Mouse (Mus musculus) neural tube, embryonic 12.5 days (tissue): ENCODE data around the gene Rab7b. TPM values are rescaled to one million over a fixed set of nuclear protein-coding genes. Genes with fewer than 3 reads are reported as not detected.

Experiments
- ATAC-seq: fragments of 200-750 bp; cut with Nextera tagmentation; 2 replicates; pipeline ENCODE4 v1.8.0; 2017; ENCODE audit warnings: low read depth, mild to moderate bottlenecking, moderate TSS enrichment, moderate library complexity; ENCODE audit not compliant: low FRiP score
- H3K27ac ChIP-seq: fragments of 300-500 bp; sonication (generic); 2 replicates; pipeline ENCODE4 v1.5.1; 2016
- H3K27me3 ChIP-seq: fragments of 300-500 bp; sonication (generic); replicated peaks from 2 replicates; pipeline ENCODE4 v1.6.1; 2016; ENCODE audit warnings: mild to moderate bottlenecking
- H3K36me3 ChIP-seq: fragments of 300-500 bp; sonication (generic); 2 replicates; pipeline ENCODE4 v1.6.1; 2016; ENCODE audit warnings: mild to moderate bottlenecking
- H3K4me1 ChIP-seq: fragments of 300-500 bp; sonication (generic); 2 replicates; pipeline ENCODE4 v1.6.1; 2016
- H3K4me2 ChIP-seq: fragments of 300-500 bp; sonication (generic); replicated peaks from 2 replicates; pipeline ENCODE4 v1.6.1; 2016; ENCODE audit warnings: mild to moderate bottlenecking
- H3K4me3 ChIP-seq: fragments of 300-500 bp; sonication (generic); 2 replicates; pipeline ENCODE4 v1.5.1; 2016
- H3K9ac ChIP-seq: fragments of 300-500 bp; sonication (generic); 2 replicates; pipeline ENCODE4 v1.6.1; 2016; ENCODE audit warnings: mild to moderate bottlenecking
- H3K9me3 ChIP-seq: fragments of 300-500 bp; sonication (generic); 2 replicates; pipeline ENCODE4 v1.6.1; 2016; ENCODE audit warnings: mild to moderate bottlenecking
- WGBS: fragments of 180-500 bp; shearing (Covaris S2); methylation state at CpG from one replicate; pipeline ENCODE4 v1.1.7; 2016; 5-methylcytosine and 5-hydroxymethylcytosine counted together
- polyA plus RNA-seq: library from polyadenylated mRNA; unstranded; fragments of >200 nt; fragmentation: Nextera tagmentation; extraction: Ambion mirVana; gene quantifications from 2 replicates; pipeline ENCODE4 v1.2.1, GENCODE M21; 2016

The Rab7b gene
- polyA plus RNA-seq, 1 experiment from 2014 or later, result 1.3 TPM

- no peak overlapping the region for H3K27ac ChIP-seq
- H3K27me3 ChIP-seq, result no peaks in the 10 kb centered on the region
- no peak overlapping the region for H3K4me3 ChIP-seq
- H3K9me3 ChIP-seq, result no peaks in the 10 kb centered on the region
- no peaks in the 10 kb centered on the region for H3K36me3 ChIP-seq
- WGBS, result 71% methylated on average over 4 of the region's 4 CpGs
- no peak overlapping the region for H3K4me2 ChIP-seq
- no peaks in the 10 kb centered on the region for H3K4me1 ChIP-seq
- ATAC-seq, result no peak
- no peak overlapping the region for H3K9ac ChIP-seq
Measured at GRCm38 (mm10) chr1:131723549-131723948, 35.1 kb downstream of the Rab7b start.

GRCm38 (mm10) chr1:131726586-131726985 lies 38.1 kb downstream of the Rab7b start:
- no peaks in the 10 kb centered on the region for H3K9me3 ChIP-seq
- no peak overlapping the region for H3K4me3 ChIP-seq
- no peak overlapping the region for H3K9ac ChIP-seq
- 80% methylated on average over 6 of the region's 6 CpGs for WGBS
- no peak for ATAC-seq
- H3K36me3 ChIP-seq, result no peaks in the 10 kb centered on the region
- no peak overlapping the region for H3K4me2 ChIP-seq
- no peaks in the 10 kb centered on the region for H3K27me3 ChIP-seq
- no peak overlapping the region for H3K27ac ChIP-seq
- H3K4me1 ChIP-seq, result no peaks in the 10 kb centered on the region

GRCm38 (mm10) chr1:131730639-131731437 lies 42.3 kb downstream of the Rab7b start:
- H3K27me3 ChIP-seq, result no peaks in the 10 kb centered on the region
- H3K9me3 ChIP-seq, result no peaks in the 10 kb centered on the region
- H3K36me3 ChIP-seq, result no peaks in the 10 kb centered on the region
- no peak overlapping the region for H3K9ac ChIP-seq
- ATAC-seq, result no peak
- no peak overlapping the region for H3K27ac ChIP-seq
- no peak overlapping the region for H3K4me2 ChIP-seq
- no peak overlapping the region for H3K4me3 ChIP-seq
- H3K4me1 ChIP-seq, result no peaks in the 10 kb centered on the region
- WGBS, result 85% methylated on average over 12 of the region's 12 CpGs

DNA sequence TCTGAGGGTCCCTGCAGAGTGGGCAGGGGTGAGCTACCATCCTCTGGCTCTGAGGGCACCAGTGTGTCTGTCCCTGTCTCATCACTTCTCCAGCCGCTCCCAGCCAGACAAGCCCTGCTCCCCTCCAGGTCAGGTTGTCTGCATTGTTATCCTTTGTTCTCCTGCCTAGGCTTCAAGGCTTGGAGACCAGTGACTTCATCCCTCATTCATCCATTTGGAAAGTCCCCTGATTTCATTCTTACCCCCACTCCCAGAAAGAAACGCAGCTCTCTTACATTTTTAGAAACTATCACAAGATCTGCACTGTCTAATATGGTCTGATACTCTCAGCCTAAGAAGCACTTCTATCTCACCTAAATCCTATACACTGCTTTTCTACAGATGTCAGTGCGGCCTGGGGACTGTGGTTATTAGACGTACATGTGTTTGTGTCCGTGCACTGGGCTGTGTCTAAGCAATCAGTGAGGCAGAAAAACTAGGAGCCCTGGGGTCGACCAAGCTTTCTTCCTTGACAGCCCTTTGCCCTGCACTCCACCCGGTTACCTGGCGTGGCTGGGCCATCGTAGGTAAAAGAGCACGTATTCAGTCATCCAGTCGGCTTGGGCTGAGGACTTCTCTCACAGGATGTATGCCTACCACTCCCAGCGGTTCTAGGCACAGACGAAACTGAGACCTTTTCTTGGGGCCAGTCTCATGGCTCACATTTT lies 45.1 kb downstream of the Rab7b start:
- 62% methylated on average over 13 of the region's 13 CpGs for whole genome bisulfite sequencing
- no peaks in the 10 kb centered on the region for H3K9me3 ChIP-seq
- no peak for ATAC-seq
- no peak overlapping the region for H3K9ac ChIP-seq
- H3K36me3 ChIP-seq, result no peaks in the 10 kb centered on the region
- no peak overlapping the region for H3K4me2 ChIP-seq
- no peak overlapping the region for H3K27ac ChIP-seq
- H3K4me1 ChIP-seq, result no peaks in the 10 kb centered on the region
- H3K4me3 ChIP-seq, result no peak overlapping the region
- H3K27me3 ChIP-seq, result no peaks in the 10 kb centered on the region

DNA sequence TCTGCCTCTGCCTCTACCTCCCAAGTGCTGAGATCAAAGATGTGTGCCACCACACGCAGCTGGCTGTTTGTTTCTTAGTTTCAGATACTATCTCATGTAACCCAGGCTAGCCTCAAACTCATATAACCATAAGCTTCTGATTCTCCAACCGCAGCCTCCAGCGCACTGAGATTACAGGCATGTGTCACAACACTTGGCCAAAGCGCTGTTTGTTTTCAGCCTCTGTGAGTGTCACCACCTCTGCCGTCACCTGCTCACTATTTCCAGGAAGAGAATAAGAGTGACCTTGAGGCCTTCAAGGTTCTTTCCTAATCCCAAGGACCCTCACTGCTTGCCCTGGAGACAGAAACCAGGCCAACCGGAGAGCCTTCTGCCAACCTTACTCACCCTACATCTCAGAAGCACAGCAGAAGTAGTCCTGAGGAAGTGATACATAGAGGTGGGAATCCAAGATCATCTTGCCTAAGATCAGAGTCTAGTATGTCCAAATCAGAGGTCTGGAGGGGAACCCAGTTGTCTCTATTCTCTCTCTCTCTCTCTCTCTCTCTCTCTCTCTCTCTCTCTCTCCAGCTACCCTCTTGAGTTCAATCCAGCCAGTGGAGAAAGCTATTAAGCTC lies 46.3 kb downstream of the Rab7b start:
- Histone ChIP-seq H3K4me2 (no peak overlapping the region), H3K27me3 (no peaks in the 10 kb centered on the region), H3K9ac (no peak overlapping the region), H3K36me3 (no peaks in the 10 kb centered on the region), H3K4me3 (no peak overlapping the region), H3K4me1 (no peaks in the 10 kb centered on the region), H3K27ac (no peak overlapping the region), H3K9me3 (no peaks in the 10 kb centered on the region)
- no peak for ATAC-seq
- WGBS, result 93% methylated on average over 6 of the region's 6 CpGs

DNA sequence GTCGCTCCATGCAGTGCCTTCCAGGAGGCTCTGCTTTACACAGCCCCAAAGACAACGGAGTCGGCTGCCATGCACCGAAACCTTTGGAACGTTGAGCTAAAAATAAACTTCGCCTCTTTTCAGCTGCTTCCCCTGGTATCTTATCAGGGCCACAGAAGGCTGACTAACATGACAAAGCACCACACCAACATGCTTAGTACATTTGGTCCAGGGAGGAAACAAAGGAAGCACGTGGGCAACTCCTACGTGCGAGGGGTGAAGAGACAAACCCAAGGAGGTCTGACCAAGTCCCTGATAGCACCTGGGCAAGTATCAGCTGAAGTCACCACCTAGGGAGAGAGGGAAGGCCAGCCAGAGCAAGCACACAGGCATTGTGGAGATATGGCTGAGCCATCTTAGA lies 48.0 kb downstream of the Rab7b start:
- no peaks in the 10 kb centered on the region for H3K27me3 ChIP-seq
- no peak overlapping the region for H3K4me2 ChIP-seq
- H3K36me3 ChIP-seq, result no peaks in the 10 kb centered on the region
- H3K9me3 ChIP-seq, result no peaks in the 10 kb centered on the region
- no peak for ATAC-seq
- no peak overlapping the region for H3K4me3 ChIP-seq
- no peak overlapping the region for H3K9ac ChIP-seq
- H3K27ac ChIP-seq, result no peak overlapping the region
- no peaks in the 10 kb centered on the region for H3K4me1 ChIP-seq
- 92% methylated on average over 9 of the region's 9 CpGs for WGBS

DNA sequence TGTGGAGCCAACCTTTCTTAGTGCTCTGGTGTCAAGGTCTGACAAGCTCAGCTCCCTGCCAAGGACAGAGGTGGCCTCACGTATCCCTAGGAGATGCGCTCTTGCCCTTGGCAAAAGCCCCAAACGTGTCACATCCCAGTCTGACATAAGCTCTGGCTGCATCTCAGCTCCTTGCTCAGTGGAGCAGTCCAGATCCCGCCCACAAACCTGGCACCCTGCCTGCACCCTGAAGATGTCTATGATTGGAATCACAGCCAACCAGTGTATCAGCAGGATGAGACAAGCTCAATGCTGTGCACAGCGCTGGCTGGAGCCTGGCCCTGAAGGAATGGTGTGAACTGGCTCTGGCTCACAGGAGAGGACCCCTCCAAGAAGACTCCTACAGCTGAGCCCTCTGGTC lies 48.8 kb downstream of the Rab7b start:
- whole genome bisulfite sequencing, result 88% methylated on average over 5 of the region's 5 CpGs
- Histone ChIP-seq H3K27ac (no peak overlapping the region), H3K36me3 (no peaks in the 10 kb centered on the region), H3K9ac (no peak overlapping the region), H3K27me3 (no peaks in the 10 kb centered on the region), H3K4me2 (no peak overlapping the region), H3K4me3 (no peak overlapping the region), H3K9me3 (no peaks in the 10 kb centered on the region), H3K4me1 (no peaks in the 10 kb centered on the region)
- no peak for ATAC-seq

- Histone ChIP-seq H3K4me1 (no peaks in the 10 kb centered on the region), H3K9me3 (no peaks in the 10 kb centered on the region), H3K36me3 (no peaks in the 10 kb centered on the region), H3K27me3 (no peaks in the 10 kb centered on the region), H3K9ac (no peak overlapping the region), H3K4me3 (no peak overlapping the region), H3K27ac (no peak overlapping the region), H3K4me2 (no peak overlapping the region)
- 86% methylated on average over 1 of the region's 1 CpGs for WGBS
- ATAC-seq, result no peak
Measured at GRCm38 (mm10) chr1:131738760-131739159, 50.3 kb downstream of the Rab7b start.

DNA sequence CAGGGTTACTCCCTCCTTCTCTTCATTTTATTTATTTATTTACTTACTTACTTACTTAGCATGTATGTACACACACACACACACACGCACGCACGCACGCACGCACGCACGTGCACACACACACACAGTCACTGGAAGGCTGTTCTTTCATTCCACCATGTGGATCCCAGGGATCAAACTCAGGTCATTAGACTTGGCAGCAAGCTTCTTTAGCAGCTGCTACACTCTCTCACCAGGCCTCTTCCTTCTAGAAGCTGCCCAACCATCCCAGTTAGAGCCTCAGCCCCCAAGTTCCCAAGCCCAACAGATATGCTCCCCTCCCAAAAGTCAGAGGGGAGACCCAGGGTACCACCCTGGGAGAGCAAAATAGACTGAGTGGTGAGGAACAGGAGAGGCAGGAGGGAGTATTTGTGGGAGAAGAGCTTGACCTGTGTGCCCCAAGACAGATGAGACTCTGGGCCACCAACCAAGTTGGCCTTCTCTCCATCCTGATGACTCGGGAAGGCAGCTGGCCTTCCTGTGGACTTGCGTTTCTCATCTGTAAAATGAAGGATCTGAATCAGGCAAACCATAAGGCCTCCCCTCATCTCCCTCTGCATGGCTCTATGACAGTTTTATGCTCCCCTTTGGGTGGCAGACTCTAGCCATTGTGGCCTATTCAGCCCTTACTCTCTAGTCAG lies 51.1 kb downstream of the Rab7b start:
- Histone ChIP-seq H3K4me1 (no peaks in the 10 kb centered on the region), H3K9me3 (no peaks in the 10 kb centered on the region), H3K4me3 (no peak overlapping the region), H3K9ac (no peak overlapping the region), H3K27me3 (no peaks in the 10 kb centered on the region), H3K27ac (no peak overlapping the region), H3K36me3 (no peaks in the 10 kb centered on the region), H3K4me2 (no peak overlapping the region)
- 95% methylated on average over 9 of the region's 9 CpGs for WGBS
- ATAC-seq, result no peak

DNA sequence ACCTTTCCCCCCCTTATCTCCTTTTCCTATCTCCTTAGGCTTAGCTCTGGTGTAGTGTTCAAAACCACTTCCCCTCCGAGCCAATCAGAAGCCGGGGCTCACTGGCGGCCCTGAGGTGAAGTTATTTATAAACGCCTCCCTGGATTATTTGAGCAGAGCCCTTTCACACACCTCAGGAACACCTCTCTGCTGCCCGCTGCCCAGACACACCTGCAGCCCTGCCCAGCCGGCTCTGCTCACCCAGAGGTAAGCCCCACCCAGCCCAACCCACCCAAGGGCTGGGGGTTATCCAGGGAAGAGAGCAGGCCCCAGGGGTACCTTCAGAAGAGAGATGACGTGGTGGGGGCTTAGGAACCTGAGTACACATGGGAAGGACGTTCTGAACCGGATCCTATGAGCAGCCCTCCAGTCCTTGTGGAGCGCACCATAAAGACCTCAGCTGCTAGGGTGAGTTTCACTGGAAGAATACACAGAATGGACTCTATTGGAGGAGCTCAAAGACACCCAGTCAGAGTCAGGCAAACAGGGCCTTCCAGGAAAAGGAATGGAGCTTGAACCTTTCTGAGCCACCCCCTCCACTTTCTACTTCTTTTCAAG lies 55.5 kb downstream of the Rab7b start, which contains the start of gene Slc26a9:
Gene Slc26a9, plus strand, starts transcription at position 155 of the 597 bp plus-strand sequence.
- ATAC-seq, result no peak
- Histone ChIP-seq H3K4me1 (no peaks in the 10 kb centered on the region), H3K4me2 (no peak within 1 kb of the TSS), H3K9ac (no peak within 1 kb of the TSS), H3K27ac (no peak within 1 kb of the TSS), H3K27me3 (no peaks in the 10 kb centered on the region), H3K36me3 (no peaks in the 10 kb centered on the region), H3K9me3 (no peaks in the 10 kb centered on the region), H3K4me3 (no peak within 1 kb of the TSS)
- WGBS, result 71% methylated on average over 10 of the region's 10 CpGs

GRCm38 (mm10) chr1:131745391-131745790 lies 56.9 kb downstream of the Rab7b start:
- no peak overlapping the region for H3K27ac ChIP-seq
- 67% methylated on average over 5 of the region's 5 CpGs for WGBS
- H3K4me2 ChIP-seq, result no peak overlapping the region
- no peak overlapping the region for H3K4me3 ChIP-seq
- H3K27me3 ChIP-seq, result no peaks in the 10 kb centered on the region
- H3K9ac ChIP-seq, result no peak overlapping the region
- H3K4me1 ChIP-seq, result no peaks in the 10 kb centered on the region
- ATAC-seq, result no peak
- H3K36me3 ChIP-seq, result no peaks in the 10 kb centered on the region
- H3K9me3 ChIP-seq, result no peaks in the 10 kb centered on the region

DNA sequence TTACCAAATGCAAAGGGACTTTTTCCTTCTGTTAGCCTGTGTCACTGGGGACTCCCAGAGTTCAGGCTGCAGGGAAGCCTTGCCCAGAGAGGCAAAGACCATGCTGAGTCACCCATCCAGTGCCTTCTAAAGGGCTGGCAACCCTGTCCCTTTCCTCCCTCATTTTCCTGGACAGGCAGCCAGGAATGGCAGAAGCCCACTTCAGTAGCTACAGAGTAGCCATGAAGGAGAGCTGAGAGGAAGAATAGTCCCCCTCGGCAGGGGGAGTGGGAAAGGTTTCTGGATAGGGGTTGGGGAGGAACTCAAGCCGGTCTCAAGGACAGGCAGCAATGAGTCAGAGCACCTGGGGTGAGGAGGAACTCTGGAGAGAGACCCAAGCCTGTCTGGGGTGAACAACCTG lies 59.3 kb downstream of the Rab7b start:
- Histone ChIP-seq H3K27ac (no peak overlapping the region), H3K4me1 (no peaks in the 10 kb centered on the region), H3K36me3 (no peaks in the 10 kb centered on the region), H3K4me3 (no peak overlapping the region), H3K4me2 (no peak overlapping the region), H3K9ac (no peak overlapping the region), H3K27me3 (no peaks in the 10 kb centered on the region), H3K9me3 (no peaks in the 10 kb centered on the region)
- WGBS, result 50% methylated on average over 2 of the region's 2 CpGs
- ATAC-seq, result no peak
